Mouse (Mus musculus) embryonic fibroblast, embryonic 13.5 days (primary cell): Measurements from ENCODE around the gene B4gat1.

Experiments used
- CTCF ChIP-seq: IDR thresholded peaks from 2 replicates; pipeline ENCODE4 v1.5.1; 2011; ENCODE audit warnings: mild to moderate bottlenecking, control low read depth, low read length, moderate library complexity, borderline replicate concordance; ENCODE audit not compliant: insufficient read depth
- POLR2A ChIP-seq: IDR thresholded peaks from 2 replicates; pipeline ENCODE4 v1.6.1; 2011; ENCODE audit warnings: low read depth, mild to moderate bottlenecking, control low read depth, low read length, moderate library complexity

GRCm38 (mm10) chr19:5073518-5073917 is 34.9 kb downstream of the B4gat1 start:
- TF ChIP-seq CTCF (no peak), POLR2A (no peak)
